Mouse (Mus musculus): ENCODE results near the gene Ripor2.

DNA sequence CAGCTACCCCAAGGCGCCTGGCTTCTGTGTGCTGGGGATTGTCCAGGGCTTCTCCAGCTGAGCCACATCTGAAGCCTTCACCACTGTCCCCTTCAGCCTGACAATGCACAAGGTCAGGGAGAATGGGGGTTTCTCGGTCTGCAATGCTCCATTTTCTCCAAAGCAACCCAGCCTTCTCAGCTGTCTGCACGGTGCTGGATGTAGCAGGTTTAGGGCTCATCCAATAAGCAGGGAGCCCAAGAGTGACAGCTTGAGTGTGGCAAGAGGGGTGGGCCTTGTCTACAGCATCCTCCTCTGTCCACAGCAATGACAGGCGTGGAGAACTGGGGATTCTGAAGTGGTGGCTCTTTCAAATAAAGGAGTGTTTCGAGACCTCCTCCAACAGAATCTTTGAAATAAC lies 23.8 kb downstream of the Ripor2 start:
- TF ChIP-seq CTCF (IDR thresholded peaks at IDR 0.05; ENCODE audit: low read depth) (no peak), EP300 (IDR thresholded peaks at IDR 0.05; ENCODE audit: low read depth) (no peak)
